Mouse (Mus musculus) kidney, adult 2 months (tissue): ENCODE measurements around the gene Znfx1.

Source experiments
- CTCF ChIP-seq: fragments of 200-500 bp; conservative IDR thresholded peaks from 2 replicates; pipeline ENCODE4 v1.5.1; 2011; ENCODE audit warnings: low read depth, mild to moderate bottlenecking, control low read depth, low read length, moderate library complexity, mixed read lengths; ENCODE audit not compliant: insufficient read depth, insufficient read length
- POLR2A ChIP-seq: fragments of 200-500 bp; IDR thresholded peaks from one replicate; pipeline ENCODE4 v1.6.1; 2011; ENCODE audit warnings: low read depth, low read length, control low read depth

DNA sequence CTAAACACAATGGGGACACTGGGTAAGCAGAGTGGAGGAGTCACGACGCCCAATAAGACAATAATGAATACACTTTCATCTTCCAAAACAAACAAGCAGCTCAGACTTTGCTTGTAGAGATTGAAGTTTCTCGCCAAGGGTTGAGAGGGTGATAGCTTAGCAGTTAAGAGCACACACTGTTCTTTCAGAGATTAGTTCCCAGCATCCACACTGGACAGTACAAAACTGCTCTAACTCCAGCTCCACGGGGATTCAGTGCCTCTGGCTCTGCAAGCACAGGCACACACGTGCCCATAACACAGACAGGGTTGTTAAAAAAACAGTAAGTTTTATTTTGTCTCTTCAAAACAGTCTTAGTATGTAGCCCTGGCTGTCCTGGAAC is 5.9 kb downstream of the Znfx1 start:
- TF ChIP-seq CTCF = no peak
- no peak for TF ChIP-seq POLR2A
